Mouse (Mus musculus) skeletal muscle tissue, adult 2 months (tissue): ENCODE results near the gene Nrl.

Source experiments
- DNase-seq: peaks from one replicate; pipeline ENCODE4 v3.0.0-alpha.2; 2012; ENCODE audit warnings: low read depth, low spot score

Nrl gene

DNA sequence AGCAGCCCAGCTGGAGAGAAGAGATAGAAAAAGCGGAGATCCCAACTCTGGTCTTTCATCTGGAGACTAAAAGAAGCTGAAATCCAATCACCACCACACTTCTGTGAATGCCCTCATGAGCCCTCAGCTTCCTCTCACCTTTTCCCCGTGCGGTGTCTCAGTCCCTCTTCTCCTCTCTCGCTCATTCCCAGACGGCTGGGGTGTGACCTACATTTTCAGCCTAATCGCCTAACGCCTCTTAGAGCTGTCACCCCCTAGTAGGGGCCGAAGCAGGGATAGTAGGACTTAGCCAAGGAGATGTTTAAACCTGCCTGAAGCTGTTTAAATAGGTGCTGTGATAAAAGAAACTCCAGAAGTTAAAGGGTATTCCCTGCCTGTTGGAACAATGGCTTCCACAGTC, at the start of gene Nrl:
Gene Nrl, minus strand, starts transcription at position 197 of the 400 bp plus-strand sequence.
- DNase-seq, result no peak

- DNase-seq, result no peak
These were observed 47.0 kb upstream of the Nrl start for GRCm38 (mm10) chr14:55571760-55572159.

GRCm38 (mm10) chr14:55570588-55570987, 45.8 kb upstream of the Nrl start:
- DNase-seq, result no peak

GRCm38 (mm10) chr14:55567496-55567895, 42.7 kb upstream of the Nrl start:
- DNase-seq, result no peak

DNA sequence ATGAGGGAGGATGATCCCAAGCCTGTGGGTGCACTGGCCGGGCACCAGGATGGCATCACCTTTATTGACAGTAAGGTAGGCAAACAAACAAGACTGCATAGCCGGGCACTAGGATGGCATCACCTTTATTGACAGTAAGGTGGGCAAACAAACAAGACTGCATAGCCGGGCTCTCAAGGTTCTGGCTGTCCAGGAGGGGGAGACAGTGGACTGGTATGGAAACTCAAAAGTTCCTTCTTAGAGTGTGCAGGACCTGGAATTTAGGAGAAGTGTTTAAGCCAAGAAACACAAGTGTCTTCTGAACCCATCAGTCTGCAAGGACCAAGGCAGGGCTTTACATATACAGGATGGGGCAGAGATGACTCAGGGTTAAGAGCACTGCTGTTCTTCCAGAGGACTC, 41.0 kb upstream of the Nrl start:
- DNase-seq, result no peak

GRCm38 (mm10) chr14:55563249-55563648, 38.5 kb upstream of the Nrl start:
- no peak for DNase-seq

- DNase-seq, result no peak
These were observed 37.1 kb upstream of the Nrl start for GRCm38 (mm10) chr14:55561860-55562259.

DNA sequence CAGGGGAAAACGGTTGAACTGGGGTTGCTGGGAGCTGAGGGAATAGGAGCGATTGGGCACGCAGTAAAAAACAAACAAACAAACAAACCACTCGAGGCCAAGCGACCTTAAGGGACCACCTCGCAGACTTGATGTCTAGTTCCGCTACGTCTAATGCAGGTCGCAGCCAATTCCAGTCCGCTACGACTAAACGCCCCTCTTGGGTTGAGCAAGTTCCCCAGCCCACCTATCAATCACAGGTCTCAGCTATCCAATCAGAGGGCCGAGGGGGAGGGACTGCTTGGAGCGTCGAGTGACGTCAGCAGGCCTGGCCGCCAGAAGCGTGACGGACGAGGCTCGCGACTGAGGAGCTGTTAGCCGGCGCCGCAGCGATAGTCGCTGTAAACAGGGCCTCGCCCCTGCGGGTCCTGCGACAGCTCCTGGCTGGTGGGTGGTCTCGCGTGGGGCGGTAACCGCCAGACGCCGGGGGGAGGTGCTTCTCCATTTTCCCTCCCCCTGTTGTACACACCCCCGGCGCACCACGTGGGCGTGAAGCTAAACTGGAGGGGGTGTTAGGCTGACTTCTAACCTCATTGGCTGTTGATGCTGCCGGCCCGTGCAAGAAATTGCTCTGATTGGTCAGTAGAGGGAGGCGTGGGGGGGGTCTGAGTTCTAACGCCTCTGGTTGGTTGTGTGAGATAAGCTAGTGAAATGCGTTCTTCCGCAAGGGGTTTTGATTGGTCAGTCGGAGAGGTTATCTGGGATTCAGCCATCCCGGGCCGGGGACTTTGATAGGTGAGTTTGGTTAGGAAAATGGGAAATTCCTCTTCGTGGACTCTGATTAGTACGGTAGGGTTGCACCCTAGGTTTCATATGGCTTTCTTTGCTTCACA, 35.7 kb upstream of the Nrl start, which contains the start of gene A730061H03Rik:
Gene A730061H03Rik, minus strand, starts transcription at position 205 of the 872 bp plus-strand sequence.
- DNase-seq, result peak; percentile 99

DNA sequence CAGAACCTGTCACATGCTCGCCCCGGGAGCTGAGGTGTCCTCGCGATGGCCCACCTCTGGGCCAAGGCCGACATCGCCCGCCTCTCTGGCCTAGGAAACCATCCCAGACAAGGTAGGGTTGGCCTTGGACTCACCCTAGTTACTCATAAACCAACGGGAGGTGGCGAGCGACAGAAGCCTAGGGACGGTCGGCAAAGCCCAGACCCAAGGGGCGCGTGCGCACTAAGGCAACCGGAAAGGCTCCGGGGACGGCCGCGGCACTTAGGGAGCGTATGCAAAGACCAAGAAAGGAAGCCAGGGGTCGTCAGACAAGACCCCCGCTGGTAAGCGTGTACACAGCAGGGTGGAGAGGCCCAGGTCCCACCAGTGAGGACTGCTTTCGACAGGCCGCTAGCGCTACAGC, 35.0 kb upstream of the Nrl start, which contains the start of gene Dcaf11:
Gene Dcaf11, plus strand, starts transcription at position 208 of the 403 bp plus-strand sequence.
- peak; percentile 95 for DNase-seq

- no peak for DNase-seq
These were observed 34.1 kb upstream of the Nrl start for GRCm38 (mm10) chr14:55558740-55559448.

DNA sequence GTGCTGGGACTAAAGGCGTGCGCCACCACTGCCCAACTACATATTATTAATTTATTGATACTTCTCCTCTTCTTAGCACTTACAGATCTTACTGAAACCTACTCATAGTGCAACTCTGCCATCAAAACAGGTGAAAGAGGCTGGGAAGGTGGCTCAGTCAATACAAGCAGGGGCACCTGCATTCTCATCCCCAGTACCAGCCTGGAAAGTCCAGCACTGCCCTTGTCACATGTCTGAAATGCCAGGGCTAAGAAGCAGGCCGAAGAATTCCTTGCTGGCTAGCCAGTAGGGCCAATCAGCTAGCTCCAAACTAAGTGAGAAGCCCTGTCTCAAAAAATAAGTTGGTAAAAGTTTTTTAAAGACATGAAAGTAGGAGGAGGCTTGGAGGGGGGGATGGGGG, 32.8 kb upstream of the Nrl start:
- DNase-seq, result no peak

DNA sequence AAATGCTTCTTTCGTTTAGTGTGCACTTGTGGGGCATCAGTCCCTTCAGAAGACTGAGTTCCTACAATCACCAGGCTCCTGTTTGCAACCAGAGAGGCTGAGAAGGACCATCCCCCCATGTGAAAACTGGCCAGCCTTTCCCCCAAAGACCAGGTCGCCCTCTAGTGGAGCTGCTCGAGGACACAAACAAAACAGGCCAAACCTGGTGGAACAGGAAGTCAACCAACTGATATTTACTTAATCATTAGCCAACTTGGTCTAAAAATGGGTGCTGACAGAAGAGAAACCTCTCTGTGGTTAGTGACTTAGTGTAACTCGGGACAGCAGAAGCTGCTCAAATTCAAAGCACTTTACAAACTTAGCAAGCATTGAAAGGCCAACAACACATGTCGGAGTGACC, 32.2 kb upstream of the Nrl start:
- peak; percentile 78 for DNase-seq

GRCm38 (mm10) chr14:55555788-55556187, 31.0 kb upstream of the Nrl start:
- no peak for DNase-seq

- no peak for DNase-seq
These were observed 29.9 kb upstream of the Nrl start for GRCm38 (mm10) chr14:55554635-55555034.

DNA sequence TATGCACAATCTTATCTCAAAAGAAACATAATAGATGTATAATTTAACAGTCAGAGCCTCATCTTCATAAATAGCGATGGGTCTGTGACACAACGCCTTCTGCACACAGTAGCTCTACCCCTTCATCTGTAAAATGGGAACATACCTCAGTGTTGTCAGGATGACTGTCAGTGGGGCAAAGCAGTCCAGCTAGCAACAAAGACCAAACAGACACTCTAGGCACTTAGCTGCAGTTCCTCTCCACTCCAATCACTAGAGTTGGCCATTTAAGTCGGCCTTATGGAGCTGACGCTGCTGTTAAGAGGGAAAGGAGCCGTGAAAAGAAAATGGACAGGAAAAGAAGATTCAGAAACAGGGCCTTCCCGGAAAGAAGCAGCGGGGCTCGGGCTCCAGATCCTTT, 27.0 kb upstream of the Nrl start:
- no peak for DNase-seq

- DNase-seq, result no peak
These were observed 26.6 kb upstream of the Nrl start for GRCm38 (mm10) chr14:55551347-55551746.

GRCm38 (mm10) chr14:55550191-55550590, 25.4 kb upstream of the Nrl start:
- no peak for DNase-seq

GRCm38 (mm10) chr14:55544334-55544733, 19.6 kb upstream of the Nrl start:
- no peak for DNase-seq

DNA sequence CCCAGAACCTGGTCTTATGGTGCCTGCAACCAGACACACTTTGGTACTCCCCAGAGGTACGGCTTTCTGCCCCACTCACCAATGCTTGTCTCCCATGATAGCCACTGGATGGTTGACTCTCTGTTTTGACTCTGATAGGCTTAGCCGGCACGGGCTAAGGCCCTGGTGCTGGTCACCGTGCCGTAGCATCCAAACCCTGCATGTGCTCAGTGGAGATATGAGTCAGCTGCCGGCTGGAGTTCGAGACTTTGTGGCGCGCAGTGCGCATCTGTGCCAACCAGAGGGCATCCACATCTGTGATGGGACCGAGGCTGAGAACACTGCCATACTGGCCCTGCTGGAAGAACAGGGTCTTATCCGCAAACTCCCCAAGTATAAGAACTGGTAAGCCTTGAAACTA, 17.5 kb upstream of the Nrl start:
- DNase-seq, result no peak

GRCm38 (mm10) chr14:55540787-55541321, 16.1 kb upstream of the Nrl start:
- DNase-seq, result peak; percentile 77

DNA sequence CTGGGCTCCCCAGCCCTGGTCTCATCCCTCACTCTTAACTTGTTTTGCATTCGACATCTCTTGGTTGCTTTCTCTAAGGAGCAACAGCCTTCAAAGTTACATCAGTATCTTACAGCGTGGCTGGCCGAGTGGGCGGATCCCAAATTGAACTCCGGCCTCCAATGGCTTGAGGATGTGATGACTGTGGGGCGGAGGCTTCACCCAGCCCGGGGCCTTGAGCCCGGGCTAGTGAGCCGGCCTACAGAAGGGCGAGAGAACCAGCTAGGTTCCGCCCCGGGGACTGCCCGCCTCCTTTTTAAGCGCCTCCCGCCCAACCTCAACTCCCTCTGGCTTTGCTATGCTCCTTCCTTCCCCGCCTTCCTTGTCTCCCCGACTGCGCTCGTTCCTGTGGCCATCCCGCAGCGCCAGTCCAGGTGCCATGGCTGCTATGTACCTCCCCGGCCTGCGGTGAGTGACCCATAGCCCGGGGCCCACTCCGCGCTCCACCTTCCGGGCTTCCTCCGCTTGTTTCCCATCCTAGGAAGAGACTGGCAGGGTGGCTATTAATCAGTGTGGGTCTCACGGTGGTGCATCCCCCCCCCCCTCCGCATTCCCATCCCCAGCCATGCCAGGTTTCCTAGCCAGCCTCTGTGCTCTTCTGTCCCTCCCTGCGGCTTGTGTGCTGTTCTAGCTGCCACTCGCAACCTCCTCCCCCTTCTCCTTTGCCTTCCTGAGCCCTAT, 15.4 kb upstream of the Nrl start, which contains the start of gene Pck2:
Gene Pck2, plus strand, starts transcription at position 200 of the 720 bp plus-strand sequence.
- DNase-seq, result peak; percentile 87
